Mouse (Mus musculus) inflammation-experienced regulatory T-cells, adult 6 months (primary cell): ENCODE results near the gene 4930518I15Rik. TPM values are rescaled to one million over a fixed set of nuclear protein-coding genes. Genes with fewer than 3 reads are reported as not detected.
A peak's percentile ranks its signal among the peaks of the same experiment; 100 is the strongest.
"Not testable (repeated sequence)": the region's sequence is repeated elsewhere in the genome, so short reads cannot be mapped to it uniquely, and the experiment has no call there.

Experiments used
- ATAC-seq: one replicate; pipeline ENCODE4 v1.8.0; 2017
- polyA plus RNA-seq, 3 experiments: library from polyadenylated mRNA; unstranded; fragments of 100-300 nt; shearing (Covaris generic); gene quantifications; one replicate each; pipeline ENCODE4 v1.2.1; 2017

Gene 4930518I15Rik
- polyA plus RNA-seq, 3 experiments from 2014 or later = 13.4 to 30.1 (median 27.0) TPM

- ATAC-seq = no peak
Measured at GRCm38 (mm10) chr2:156841841-156842706, 15.7 kb downstream of the 4930518I15Rik start.

- peak; percentile 32 for ATAC-seq
Measured at GRCm38 (mm10) chr2:156841028-156841840, 16.5 kb downstream of the 4930518I15Rik start.

- ATAC-seq = no peak
Measured at GRCm38 (mm10) chr2:156840301-156841027, 17.3 kb downstream of the 4930518I15Rik start.

- ATAC-seq = peak; percentile 78
Measured at GRCm38 (mm10) chr2:156839319-156840191, 18.2 kb downstream of the 4930518I15Rik start, which contains the start of gene Tgif2. Tgif2 (plus strand) TSS chr2:156840007.

- ATAC-seq = no peak
Measured at GRCm38 (mm10) chr2:156838839-156839238, 18.9 kb downstream of the 4930518I15Rik start.

- no peak for ATAC-seq
Measured at GRCm38 (mm10) chr2:156834336-156834735, 23.4 kb downstream of the 4930518I15Rik start.

GRCm38 (mm10) chr2:156825128-156825527, 32.6 kb downstream of the 4930518I15Rik start:
- not testable (repeated sequence) for ATAC-seq

GRCm38 (mm10) chr2:156816116-156816515, 41.6 kb downstream of the 4930518I15Rik start:
- no peak for ATAC-seq

GRCm38 (mm10) chr2:156815412-156815811, 42.3 kb downstream of the 4930518I15Rik start:
- no peak for ATAC-seq

- ATAC-seq = no peak
Measured at GRCm38 (mm10) chr2:156814893-156815292, 42.9 kb downstream of the 4930518I15Rik start.

GRCm38 (mm10) chr2:156814344-156814801, 43.4 kb downstream of the 4930518I15Rik start:
- ATAC-seq = no peak

GRCm38 (mm10) chr2:156811556-156811955, 46.2 kb downstream of the 4930518I15Rik start:
- ATAC-seq = no peak

GRCm38 (mm10) chr2:156810716-156811115, 47.0 kb downstream of the 4930518I15Rik start:
- no peak for ATAC-seq

- no peak for ATAC-seq
Measured at GRCm38 (mm10) chr2:156809579-156809978, 48.2 kb downstream of the 4930518I15Rik start.

- ATAC-seq = no peak
Measured at GRCm38 (mm10) chr2:156806886-156807285, 50.9 kb downstream of the 4930518I15Rik start.

Other genes starting within 250 kb of the 4930518I15Rik start
- 10 to 100 TPM; 58.0 to 75.9 (median 74.7) TPM for gene Dlgap4, start 244.2 kb downstream of the 4930518I15Rik start, polyA plus RNA-seq
- gene Myl9, start 82.5 kb downstream of the 4930518I15Rik start, polyA plus RNA-seq = not detected
- 1 to 10 TPM; 3.1 to 9.7 (median 4.6) TPM for gene Tgif2, start 17.9 kb downstream of the 4930518I15Rik start, polyA plus RNA-seq
- 1 to 10 TPM; 3.3 to 4.6 (median 3.3) TPM for gene Rab5if, start 5.2 kb upstream of the 4930518I15Rik start, polyA plus RNA-seq
- 10 to 100 TPM; 55.1 to 91.5 (median 58.8) TPM for gene Sla2, start 29.2 kb upstream of the 4930518I15Rik start, polyA plus RNA-seq
- 100 to 1,000 TPM in 2 of 3 experiments, 10 to 100 TPM in 1; 72.3 to 142 (median 105) TPM for gene Ndrg3, start 134.1 kb upstream of the 4930518I15Rik start, polyA plus RNA-seq
- 10 to 100 TPM; 10.3 to 34.2 (median 11.3) TPM for gene Dsn1, start 149.2 kb upstream of the 4930518I15Rik start, polyA plus RNA-seq
- under 1 TPM in 1 of 3 experiments, not detected in 2; 0.17 TPM for gene Soga1, start 221.3 kb upstream of the 4930518I15Rik start, polyA plus RNA-seq
- gene Tldc2, start 229.1 kb upstream of the 4930518I15Rik start, polyA plus RNA-seq = not detected